Mouse (Mus musculus) Patski (cell line): Measurements from ENCODE around the gene Lman1l. TPM values are rescaled to one million over a fixed set of nuclear protein-coding genes. Genes with fewer than 3 reads are reported as not detected.
A peak's percentile ranks its signal among the peaks of the same experiment; 100 is the strongest.

Source experiments
- ATAC-seq: fragments of 100-300 bp; one replicate; pipeline ENCODE4 v1.8.0; 2021
- CTCF ChIA-PET: fragments of 350-600 bp; sonication (Branson Sonifier 250); formaldehyde crosslinking; loops from one replicate; lab custom pipeline; 2022; ENCODE audit warnings: inconsistent platforms; lab: Charles Lee
- POLR2A ChIA-PET: fragments of 350-600 bp; sonication (Branson Sonifier 250); formaldehyde crosslinking; loops from one replicate; lab custom pipeline; 2022; ENCODE audit warnings: antibody characterized with exemption, inconsistent platforms; lab: Charles Lee
- DNase-seq: peaks from one replicate; pipeline ENCODE4 v3.0.0-alpha.2; 2011; ENCODE audit warnings: low read depth, low spot score
- H3K27me3 ChIP-seq: fragments of 371-371 bp; one replicate; pipeline ENCODE4 v1.5.1; 2021
- CTCF ChIP-seq: fragments of 100-300 bp; IDR thresholded peaks from one replicate; pipeline ENCODE4 v1.5.1; 2021
- in situ Hi-C: fragments of 300-500 bp; cut with MboI; formaldehyde crosslinking; loops from 3 replicates; pipeline ENCODE4 v1.11.1; 2018; ENCODE audit warnings: low pct_unique_long_range_greater_than_20kb, mixed read lengths
- polyA plus RNA-seq: library from polyadenylated mRNA; unstranded; gene quantifications from one replicate; pipeline ENCODE4 v1.2.3, GENCODE M21; 2021

Lman1l gene
- polyA plus RNA-seq, 1 experiment from 2014 or later: 0.09 TPM

DNA sequence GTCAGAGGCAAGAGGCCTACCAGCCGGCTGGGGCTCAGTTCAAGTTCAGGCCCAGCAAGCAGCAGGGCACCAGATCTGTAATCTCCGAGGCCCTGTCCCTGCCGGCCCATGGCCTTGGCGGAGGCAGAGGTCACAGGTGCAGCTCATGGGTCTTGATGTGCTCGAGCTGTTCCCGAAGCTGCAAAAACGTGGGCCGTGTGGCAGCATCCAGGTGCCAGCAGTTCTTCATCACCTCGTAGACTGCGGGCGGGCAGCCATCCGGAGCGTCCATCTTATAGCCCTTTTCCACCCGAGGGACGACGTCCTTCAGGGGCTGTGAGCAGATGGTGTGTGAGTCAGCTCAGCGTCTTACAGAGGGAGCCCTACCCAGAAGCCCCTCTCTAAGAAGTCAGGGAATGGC lies 6.6 kb upstream of the Lman1l start:
- ATAC-seq (no peak), DNase-seq (no peak)
- no peaks in the 10 kb centered on the region for H3K27me3 ChIP-seq
- in situ Hi-C loops: no loop called here
- TF ChIP-seq CTCF: no peak
- POLR2A ChIA-PET: no interaction called here
- CTCF ChIA-PET: no interaction called here

DNA sequence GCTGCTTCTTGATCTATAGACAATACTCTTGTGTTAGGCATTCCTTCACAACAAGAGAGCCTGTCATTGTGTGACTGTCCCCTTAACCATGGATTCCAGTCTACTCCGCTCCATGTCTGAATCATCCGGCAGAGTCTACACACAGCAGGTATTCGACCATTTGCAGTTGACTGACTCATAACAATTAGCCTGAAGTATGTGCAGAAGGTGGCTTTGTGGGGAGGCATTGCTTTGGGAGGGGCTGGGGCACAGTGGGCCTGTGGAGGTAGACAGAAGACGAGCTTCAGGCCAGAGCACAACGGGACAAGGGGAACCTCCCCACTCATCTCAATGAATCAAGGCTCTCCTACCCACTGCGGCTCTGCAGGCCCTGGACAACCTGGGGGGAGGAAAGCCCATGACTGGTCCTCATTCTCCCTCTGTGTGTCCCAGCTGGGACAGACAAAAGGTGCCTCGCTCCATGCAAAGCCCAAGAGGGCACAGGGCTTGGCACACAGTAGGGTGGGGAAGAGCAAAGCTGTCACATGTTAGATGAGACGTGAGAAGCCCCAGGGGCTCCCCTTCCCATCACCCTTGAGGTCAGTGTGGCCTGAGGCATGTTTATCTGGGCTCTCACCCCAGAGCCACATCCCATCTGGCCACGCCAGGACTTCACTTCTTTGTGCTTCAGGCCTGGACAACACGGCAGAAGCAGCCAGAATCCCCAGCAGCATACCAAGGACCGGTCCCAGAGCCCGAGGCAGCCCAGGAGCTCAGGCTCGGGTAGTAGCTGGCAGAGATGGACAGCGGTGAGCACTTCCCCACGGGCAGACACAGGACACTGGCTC lies 5.3 kb upstream of the Lman1l start:
- in situ Hi-C loops: no loop called here
- H3K27me3 ChIP-seq: no peaks in the 10 kb centered on the region
- ATAC-seq (peak; percentile 68), DNase-seq (no peak)
- ChIA-PET POLR2A (interaction anchor here (0.7 to 1.2 kb wide), 3 partner anchors 12 to 192 kb away, joined by 3 to 6 read pairs (median 3); no protein-coding TSS in a partner anchor), CTCF (interaction anchor here (1.0 to 1.6 kb wide), 3 partner anchors 10 to 35 kb away, joined by 3 to 7 read pairs (median 3); no protein-coding TSS in a partner anchor)
- no peak for TF ChIP-seq CTCF

DNA sequence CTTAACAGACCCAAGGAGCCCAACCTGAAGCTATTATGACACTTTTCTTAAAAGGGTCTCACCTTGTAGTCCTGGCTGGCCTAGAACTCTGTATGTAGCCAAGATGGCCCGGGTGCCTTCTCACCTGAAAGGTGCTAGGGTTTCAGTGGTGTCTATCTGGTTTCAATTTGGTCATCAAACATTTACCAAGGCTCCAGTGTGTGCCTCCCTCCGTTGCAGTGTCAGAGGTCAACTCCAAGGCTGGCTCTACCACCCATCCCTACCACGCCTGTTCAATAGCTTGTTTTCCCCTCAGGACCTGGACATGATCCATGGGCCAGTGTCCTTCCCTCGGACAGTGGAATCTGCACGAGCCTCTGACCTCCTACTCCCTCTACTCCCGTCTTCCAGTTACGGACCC lies 3.7 kb upstream of the Lman1l start:
- DNase-seq (no peak), ATAC-seq (no peak)
- no peaks in the 10 kb centered on the region for H3K27me3 ChIP-seq
- no peak for TF ChIP-seq CTCF
- ChIA-PET CTCF (interaction anchor here (1.2 kb wide), 1 partner anchor 30 kb away, joined by 3 read pairs; no protein-coding TSS in a partner anchor), POLR2A (interaction anchor here (0.6 kb wide), 1 partner anchor 723 kb away, joined by 3 read pairs; no protein-coding TSS in a partner anchor)
- in situ Hi-C loops: no loop called here

DNA sequence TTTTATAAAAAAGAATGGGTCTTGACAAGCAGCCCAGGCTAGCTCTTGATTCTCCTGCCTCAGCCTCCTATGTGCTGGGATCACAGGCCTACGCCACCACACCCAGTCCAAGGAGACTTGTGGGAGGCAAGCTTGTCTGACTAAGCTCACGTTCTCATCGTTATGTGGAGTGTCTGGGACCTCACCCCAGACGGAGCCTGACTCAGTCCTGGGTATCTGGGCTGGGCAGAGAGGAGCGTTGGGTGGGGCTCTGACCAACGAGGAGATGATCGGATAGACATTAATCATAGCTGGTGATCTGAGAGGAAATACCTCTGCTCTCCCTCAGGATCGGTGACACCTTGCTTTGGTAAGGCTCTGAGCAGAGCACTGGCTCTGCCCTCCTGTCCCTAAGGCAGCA lies 1.7 kb downstream of the Lman1l start:
- in situ Hi-C loops: no loop called here

DNA sequence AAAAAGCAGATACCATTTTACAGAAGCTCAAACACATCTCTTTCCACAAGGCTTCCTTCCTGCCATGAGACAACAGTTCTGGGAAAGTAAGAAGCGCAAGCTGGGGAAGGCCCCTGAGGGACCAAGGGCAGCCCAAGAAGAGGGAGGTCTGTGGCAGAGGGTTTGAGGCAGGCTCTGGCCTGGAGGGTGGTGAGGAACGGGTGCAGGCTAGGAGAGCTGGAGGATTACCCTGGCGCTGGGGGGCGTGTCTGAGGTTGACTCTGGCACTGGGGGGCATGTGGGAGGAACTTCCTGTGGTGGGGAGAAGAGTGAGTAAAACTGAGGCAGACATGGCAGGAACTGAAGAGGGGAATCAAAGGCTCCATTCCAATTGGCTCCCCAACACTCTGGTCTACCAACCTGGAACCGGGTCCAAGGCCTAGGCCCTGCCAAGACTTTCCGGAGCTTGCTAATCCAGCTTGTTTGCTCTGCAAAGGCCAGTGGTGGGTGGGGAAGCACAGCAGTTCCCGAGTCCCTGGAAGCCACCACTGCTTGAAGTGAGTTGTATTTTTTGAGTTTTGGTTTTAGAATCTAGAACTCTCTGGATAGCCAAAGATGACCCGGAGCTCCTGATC lies 2.9 kb downstream of the Lman1l start:
- ChIA-PET CTCF (no interaction called here), POLR2A (no interaction called here)
- H3K27me3 ChIP-seq: no peaks in the 10 kb centered on the region
- DNase-seq (no peak), ATAC-seq (no peak)
- TF ChIP-seq CTCF: no peak
- in situ Hi-C loops: no loop called here

More for the DNA sequence above, 1.7 kb downstream of the Lman1l start:
- DNase-seq (no peak), ATAC-seq (no peak)
- ChIA-PET POLR2A (interaction anchor here (1.1 kb wide), 1 partner anchor 20 kb away, joined by 3 read pairs; no protein-coding TSS in a partner anchor), CTCF (no interaction called here)
- no peaks in the 10 kb centered on the region for H3K27me3 ChIP-seq
- TF ChIP-seq CTCF: no peak

DNA sequence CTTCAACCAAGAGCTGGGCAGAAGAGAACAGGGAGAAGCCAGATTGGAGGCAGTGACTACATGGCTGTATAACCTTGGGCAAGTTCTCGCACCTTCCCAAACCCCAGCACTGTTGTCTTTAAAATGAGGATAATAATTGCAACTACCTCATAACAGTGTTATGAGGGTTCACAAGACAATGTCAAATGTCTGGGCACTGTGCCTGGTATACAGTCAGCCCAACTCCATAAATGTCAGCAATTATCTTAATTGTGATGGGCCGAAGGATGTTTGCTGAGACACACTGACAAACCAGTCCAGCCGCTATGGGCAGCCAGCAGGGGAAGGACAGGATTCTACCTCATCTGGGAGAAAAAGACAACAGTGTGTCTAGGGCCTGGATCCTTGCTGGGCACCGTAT lies 5.8 kb downstream of the Lman1l start:
- DNase-seq (no peak), ATAC-seq (no peak)
- in situ Hi-C loops: no loop called here
- no peak for TF ChIP-seq CTCF
- no peaks in the 10 kb centered on the region for H3K27me3 ChIP-seq
- ChIA-PET POLR2A (no interaction called here), CTCF (interaction anchor here (1.3 kb wide), 1 partner anchor 41 kb away, joined by 3 read pairs; no protein-coding TSS in a partner anchor)

DNA sequence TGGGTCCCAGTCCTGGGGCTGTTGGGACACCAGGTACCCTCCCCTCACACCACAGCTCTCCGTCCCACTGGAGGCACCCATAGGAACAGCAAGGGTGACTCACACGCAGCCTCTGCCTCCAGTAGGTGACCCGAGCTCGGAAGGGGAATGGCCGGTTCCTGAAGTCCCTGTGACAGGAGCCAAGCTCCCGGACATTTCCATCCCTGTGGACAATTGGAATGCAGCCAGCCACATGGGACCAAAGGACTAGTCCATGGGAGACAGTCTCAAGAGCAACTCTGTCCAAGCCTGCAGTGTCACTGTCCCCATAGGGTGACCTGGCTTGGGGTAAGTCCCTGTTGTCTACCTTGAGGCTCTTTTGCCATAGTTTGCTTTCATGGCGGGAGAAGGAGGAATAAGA lies 6.6 kb downstream of the Lman1l start:
- TF ChIP-seq CTCF: no peak
- H3K27me3 ChIP-seq: no peaks in the 10 kb centered on the region
- no peak for ATAC-seq
- ChIA-PET POLR2A (interaction anchor here (1.1 to 2.0 kb wide), 2 partner anchors 12 to 23 kb away, joined by 3 to 6 read pairs; no protein-coding TSS in a partner anchor), CTCF (interaction anchor here (1.2 kb wide), 1 partner anchor 32 kb away, joined by 3 read pairs; no protein-coding TSS in a partner anchor)
- no peak for DNase-seq
- in situ Hi-C loops: no loop called here

DNA sequence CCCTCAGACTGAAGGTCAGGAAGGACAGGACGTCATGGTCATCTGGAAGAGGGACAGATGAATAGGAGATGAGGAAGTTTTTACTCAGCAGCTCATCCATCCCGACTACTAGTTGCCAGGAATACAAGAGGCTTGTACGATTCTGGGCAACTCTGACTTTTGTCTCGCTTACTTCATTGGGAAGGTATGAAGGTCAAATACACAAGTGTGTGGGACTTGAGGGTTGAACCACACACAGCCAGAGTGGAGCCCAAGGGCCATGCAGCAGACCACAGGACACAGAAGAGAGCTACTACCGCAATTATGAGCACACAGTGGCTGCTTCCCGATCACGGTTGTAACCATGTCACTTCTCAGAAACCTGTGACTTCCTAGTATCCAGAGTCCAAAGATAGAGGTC lies 8.0 kb downstream of the Lman1l start:
- in situ Hi-C loops: no loop called here
- DNase-seq (no peak), ATAC-seq (no peak)
- TF ChIP-seq CTCF: no peak
- ChIA-PET POLR2A (interaction anchor here (1.0 to 2.0 kb wide), 2 partner anchors 13 to 68 kb away, joined by 3 to 6 read pairs; no protein-coding TSS in a partner anchor), CTCF (interaction anchor here (0.8 to 1.2 kb wide), 2 partner anchors 33 to 107 kb away, joined by 3 read pairs; no protein-coding TSS in a partner anchor)
- no peaks in the 10 kb centered on the region for H3K27me3 ChIP-seq

DNA sequence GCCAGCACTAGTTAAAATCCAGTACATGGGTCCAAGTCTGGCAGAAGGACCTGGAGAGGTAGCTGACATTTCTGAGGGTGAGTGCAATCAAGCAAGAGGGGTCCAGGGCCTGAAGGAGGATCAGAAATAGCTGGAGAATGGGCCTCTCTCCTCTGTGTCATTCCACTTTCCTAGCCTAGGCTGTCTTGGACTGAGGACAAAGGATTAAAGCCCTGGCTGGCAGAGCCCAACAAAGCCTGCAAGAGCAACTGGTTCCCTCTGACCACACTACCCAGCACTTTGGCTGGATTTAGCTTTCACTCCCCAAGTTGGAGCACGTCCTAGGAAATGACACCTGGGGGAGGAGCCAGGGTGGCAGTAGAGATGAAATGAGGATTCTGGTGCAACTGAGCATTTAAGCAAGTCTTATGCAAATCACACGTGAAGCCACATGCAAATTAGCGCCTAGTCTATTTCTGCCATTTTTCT lies 10.2 kb downstream of the Lman1l start:
- in situ Hi-C loops: no loop called here
- DNase-seq (no peak), ATAC-seq (no peak)
- no peaks in the 10 kb centered on the region for H3K27me3 ChIP-seq
- CTCF ChIA-PET: no interaction called here
- POLR2A ChIA-PET: interaction anchor here (0.8 to 1.0 kb wide), 2 partner anchors 13 to 22 kb away, joined by 3 read pairs; no protein-coding TSS in a partner anchor
- no peak for TF ChIP-seq CTCF

DNA sequence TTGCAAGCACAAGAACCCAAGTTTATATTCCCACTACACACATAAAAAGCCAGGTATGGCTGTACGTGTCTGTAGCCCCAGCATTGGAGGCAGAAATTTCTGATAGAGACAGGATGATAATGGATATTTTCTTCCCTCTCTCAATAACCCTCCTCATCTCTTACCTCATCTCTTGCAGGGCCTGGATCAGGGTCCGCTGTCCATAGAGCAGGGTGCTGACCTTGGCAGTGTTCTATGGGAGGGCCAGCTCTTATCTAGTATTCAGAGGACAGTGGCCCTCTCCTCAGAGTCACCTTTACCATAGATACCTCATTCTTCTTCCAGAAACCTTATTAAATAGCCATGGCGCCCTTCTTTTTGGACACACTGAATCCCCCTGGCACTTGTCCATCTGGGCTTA lies 10.8 kb downstream of the Lman1l start:
- ChIA-PET CTCF (interaction anchor here (0.6 kb wide), 1 partner anchor 9 kb away, joined by 3 read pairs; no protein-coding TSS in a partner anchor), POLR2A (no interaction called here)
- no peak for TF ChIP-seq CTCF
- in situ Hi-C loops: no loop called here
- no peaks in the 10 kb centered on the region for H3K27me3 ChIP-seq
- no peak for DNase-seq
- no peak for ATAC-seq
